Mouse (Mus musculus) liver, embryonic 12.5 days (tissue): ENCODE data around the gene Sik3. TPM values are rescaled to one million over a fixed set of nuclear protein-coding genes. Genes with fewer than 3 reads are reported as not detected.
A peak's percentile ranks its signal among the peaks of the same experiment; 100 is the strongest.

Experiments
- ATAC-seq: fragments of 200-750 bp; cut with Nextera tagmentation; 2 replicates; pipeline ENCODE4 v1.8.0; 2017; ENCODE audit warnings: moderate number of reproducible peaks, mild to moderate bottlenecking, moderate library complexity
- H3K27ac ChIP-seq: fragments of 300-500 bp; sonication (generic); 2 replicates; pipeline ENCODE4 v1.5.1; 2016; ENCODE audit warnings: mild to moderate bottlenecking
- H3K27me3 ChIP-seq: fragments of 300-500 bp; sonication (generic); replicated peaks from 2 replicates; pipeline ENCODE4 v1.6.1; 2016; ENCODE audit warnings: mild to moderate bottlenecking, moderate library complexity
- H3K36me3 ChIP-seq: fragments of 300-500 bp; sonication (generic); 2 replicates; pipeline ENCODE4 v1.6.1; 2016; ENCODE audit warnings: mild to moderate bottlenecking, moderate library complexity
- H3K4me1 ChIP-seq: fragments of 300-500 bp; sonication (generic); 2 replicates; pipeline ENCODE4 v1.6.1; 2016
- H3K4me2 ChIP-seq: fragments of 300-500 bp; sonication (generic); 2 replicates; pipeline ENCODE4 v1.6.1; 2016; ENCODE audit warnings: mild to moderate bottlenecking, moderate library complexity
- H3K4me3 ChIP-seq: fragments of 300-500 bp; sonication (generic); 2 replicates; pipeline ENCODE4 v1.5.1; 2016; ENCODE audit warnings: mild to moderate bottlenecking, moderate library complexity
- H3K9ac ChIP-seq: fragments of 300-500 bp; sonication (generic); 2 replicates; pipeline ENCODE4 v1.6.1; 2016; ENCODE audit warnings: mild to moderate bottlenecking, moderate library complexity
- H3K9me3 ChIP-seq: fragments of 300-500 bp; sonication (generic); replicated peaks from 2 replicates; pipeline ENCODE4 v1.6.1; 2016; ENCODE audit warnings: mild to moderate bottlenecking, moderate library complexity
- WGBS: fragments of 180-500 bp; shearing (Covaris S2); methylation state at CpG from one replicate; pipeline ENCODE4 v1.1.7; 2016; ENCODE audit not compliant: insufficient replicate concordance; 5-methylcytosine and 5-hydroxymethylcytosine counted together
- polyA plus RNA-seq: library from polyadenylated mRNA; unstranded; fragments of >200 nt; fragmentation: Nextera tagmentation; extraction: Ambion mirVana; gene quantifications from 2 replicates; pipeline ENCODE4 v1.2.1, GENCODE M21; 2016

Sik3 gene
- polyA plus RNA-seq, 1 experiment from 2014 or later: 7.1 TPM

GRCm38 (mm10) chr9:46186387-46186786 lies 173.8 kb downstream of the Sik3 start:
- Histone ChIP-seq H3K27me3 (no peaks in the 10 kb centered on the region), H3K9ac (no peak overlapping the region), H3K9me3 (no peaks in the 10 kb centered on the region), H3K4me1 (no peaks in the 10 kb centered on the region), H3K36me3 (peaks cover 8% of the 10 kb centered on the region; the same call in 1 of the 2 replicates), H3K4me3 (no peak overlapping the region), H3K27ac (no peak overlapping the region), H3K4me2 (no peak overlapping the region)
- ATAC-seq: no peak
- WGBS: 67% methylated on average over 1 of the region's 1 CpGs

GRCm38 (mm10) chr9:46188370-46188769 lies 175.8 kb downstream of the Sik3 start:
- Histone ChIP-seq H3K4me3 (no peak overlapping the region), H3K9ac (no peak overlapping the region), H3K36me3 (peaks cover 4% of the 10 kb centered on the region; the same call in 1 of the 2 replicates), H3K27me3 (no peaks in the 10 kb centered on the region), H3K4me1 (no peaks in the 10 kb centered on the region), H3K27ac (no peak overlapping the region), H3K9me3 (no peaks in the 10 kb centered on the region), H3K4me2 (no peak overlapping the region)
- WGBS: 79% methylated on average over 4 of the region's 4 CpGs
- no peak for ATAC-seq

- Histone ChIP-seq H3K27ac (no peak overlapping the region), H3K27me3 (no peaks in the 10 kb centered on the region), H3K4me3 (no peak overlapping the region), H3K9ac (no peak overlapping the region), H3K4me2 (no peak overlapping the region), H3K36me3 (peaks cover 8% of the 10 kb centered on the region), H3K9me3 (no peaks in the 10 kb centered on the region), H3K4me1 (no peaks in the 10 kb centered on the region)
- WGBS: 85% methylated on average over 5 of the region's 5 CpGs
- ATAC-seq: no peak
Observed at GRCm38 (mm10) chr9:46188956-46189355, 176.3 kb downstream of the Sik3 start.

GRCm38 (mm10) chr9:46189381-46189780 lies 176.8 kb downstream of the Sik3 start:
- Histone ChIP-seq H3K9me3 (no peaks in the 10 kb centered on the region), H3K4me1 (no peaks in the 10 kb centered on the region), H3K4me2 (no peak overlapping the region), H3K9ac (no peak overlapping the region), H3K27ac (no peak overlapping the region), H3K27me3 (no peaks in the 10 kb centered on the region), H3K36me3 (peaks cover 12% of the 10 kb centered on the region), H3K4me3 (no peak overlapping the region)
- ATAC-seq: no peak
- 77% methylated on average over 10 of the region's 10 CpGs for WGBS

GRCm38 (mm10) chr9:46191234-46191633 lies 178.6 kb downstream of the Sik3 start:
- no peak overlapping the region for H3K4me2 ChIP-seq
- whole genome bisulfite sequencing: 70% methylated on average over 8 of the region's 8 CpGs
- no peak for ATAC-seq
- H3K27me3 ChIP-seq: no peaks in the 10 kb centered on the region
- peaks cover 2% of the 10 kb centered on the region; the same call in 1 of the 2 replicates for H3K4me1 ChIP-seq
- no peak overlapping the region for H3K27ac ChIP-seq
- H3K4me3 ChIP-seq: no peak overlapping the region
- peaks cover 31% of the 10 kb centered on the region for H3K36me3 ChIP-seq
- H3K9me3 ChIP-seq: no peaks in the 10 kb centered on the region
- H3K9ac ChIP-seq: no peak overlapping the region

- Histone ChIP-seq H3K9me3 (no peaks in the 10 kb centered on the region), H3K4me3 (no peak overlapping the region), H3K9ac (no peak overlapping the region), H3K36me3 (peaks cover 35% of the 10 kb centered on the region), H3K4me1 (peaks cover 6% of the 10 kb centered on the region), H3K27ac (no peak overlapping the region), H3K27me3 (no peaks in the 10 kb centered on the region), H3K4me2 (no peak overlapping the region)
- WGBS: 67% methylated on average over 1 of the region's 1 CpGs
- ATAC-seq: no peak
Observed at GRCm38 (mm10) chr9:46191644-46192043, 179.0 kb downstream of the Sik3 start.

GRCm38 (mm10) chr9:46192642-46193041 lies 180.0 kb downstream of the Sik3 start:
- H3K36me3 ChIP-seq: peaks cover 42% of the 10 kb centered on the region
- H3K27ac ChIP-seq: no peak overlapping the region
- H3K4me1 ChIP-seq: peaks cover 15% of the 10 kb centered on the region
- WGBS: 84% methylated on average over 6 of the region's 6 CpGs
- no peak overlapping the region for H3K4me2 ChIP-seq
- no peaks in the 10 kb centered on the region for H3K9me3 ChIP-seq
- no peak overlapping the region for H3K9ac ChIP-seq
- no peak overlapping the region for H3K4me3 ChIP-seq
- ATAC-seq: no peak
- no peaks in the 10 kb centered on the region for H3K27me3 ChIP-seq

GRCm38 (mm10) chr9:46194809-46195208 lies 182.2 kb downstream of the Sik3 start:
- Histone ChIP-seq H3K4me3 (no peak overlapping the region), H3K27ac (no peak overlapping the region), H3K9ac (no peak overlapping the region), H3K9me3 (no peaks in the 10 kb centered on the region), H3K27me3 (no peaks in the 10 kb centered on the region), H3K4me1 (peaks cover 20% of the 10 kb centered on the region), H3K36me3 (peaks cover 62% of the 10 kb centered on the region), H3K4me2 (no peak overlapping the region)
- WGBS: 71% methylated on average over 9 of the region's 9 CpGs
- ATAC-seq: no peak

- H3K27me3 ChIP-seq: no peaks in the 10 kb centered on the region
- H3K4me1 ChIP-seq: peaks cover 20% of the 10 kb centered on the region
- H3K27ac ChIP-seq: no peak overlapping the region
- H3K36me3 ChIP-seq: peaks cover 79% of the 10 kb centered on the region
- H3K9ac ChIP-seq: no peak overlapping the region
- no peak overlapping the region for H3K4me3 ChIP-seq
- WGBS: 31% methylated on average over 12 of the region's 12 CpGs
- peak overlapping the region; percentile 14; the same call in 1 of the 2 replicates for H3K4me2 ChIP-seq
- no peaks in the 10 kb centered on the region for H3K9me3 ChIP-seq
- ATAC-seq: no peak
Observed at GRCm38 (mm10) chr9:46196699-46197169, 184.1 kb downstream of the Sik3 start.

- Histone ChIP-seq H3K4me3 (no peak overlapping the region), H3K36me3 (peaks cover 85% of the 10 kb centered on the region), H3K9me3 (no peaks in the 10 kb centered on the region), H3K27me3 (no peaks in the 10 kb centered on the region), H3K4me2 (no peak overlapping the region), H3K9ac (no peak overlapping the region), H3K27ac (no peak overlapping the region), H3K4me1 (peaks cover 37% of the 10 kb centered on the region)
- WGBS: 74% methylated on average over 9 of the region's 9 CpGs
- no peak for ATAC-seq
Observed at GRCm38 (mm10) chr9:46198461-46198860, 185.8 kb downstream of the Sik3 start.

GRCm38 (mm10) chr9:46198936-46199335 lies 186.3 kb downstream of the Sik3 start:
- Histone ChIP-seq H3K36me3 (peaks cover 82% of the 10 kb centered on the region), H3K4me3 (no peak overlapping the region), H3K9ac (no peak overlapping the region), H3K27ac (no peak overlapping the region), H3K27me3 (no peaks in the 10 kb centered on the region), H3K4me1 (peaks cover 38% of the 10 kb centered on the region), H3K9me3 (no peaks in the 10 kb centered on the region), H3K4me2 (no peak overlapping the region)
- 74% methylated on average over 7 of the region's 7 CpGs for WGBS
- ATAC-seq: no peak

- Histone ChIP-seq H3K9me3 (no peaks in the 10 kb centered on the region), H3K4me3 (no peak overlapping the region), H3K9ac (no peak overlapping the region), H3K36me3 (peaks cover 82% of the 10 kb centered on the region), H3K4me2 (no peak overlapping the region), H3K4me1 (peaks cover 38% of the 10 kb centered on the region), H3K27me3 (no peaks in the 10 kb centered on the region), H3K27ac (no peak overlapping the region)
- 68% methylated on average over 2 of the region's 2 CpGs for WGBS
- no peak for ATAC-seq
Observed at GRCm38 (mm10) chr9:46199609-46200008, 187.0 kb downstream of the Sik3 start.
